8 mouse cellular contexts compared by ENCODE assay signal in genomic region chr9:48723511-48724304, GRCm38 (mm10).
A peak's percentile ranks its signal among the peaks of the same experiment; 100 is the strongest.
DNase-seq lines count a peak whose midpoint lies in the region; ATAC-seq and TF ChIP-seq lines count a peak whose summit lies in the region.

No protein-coding gene starts in this region.

- 46% methylated on average over 10 of the region's 10 CpGs for WGBS in forebrain, postnatal 0 days
- 79% methylated on average over 10 of the region's 10 CpGs for WGBS in forebrain, embryonic 11.5 days
- 32% methylated on average over 10 of the region's 10 CpGs for WGBS in heart, embryonic 10.5 days
- WGBS in lung, embryonic 16.5 days = 8% methylated on average over 10 of the region's 10 CpGs

- H3K27ac ChIP-seq in forebrain, postnatal 0 days (ENCODE audit: low read depth, low read length) = peak overlapping the region; percentile 70
- no peak overlapping the region for H3K27ac ChIP-seq in forebrain, embryonic 11.5 days (ENCODE audit: low read depth, low read length)
- H3K27ac ChIP-seq in heart, embryonic 10.5 days = peak overlapping the region; percentile 83
- peak overlapping the region; percentile 99 for H3K27ac ChIP-seq in layer of hippocampus, adult 2 months
- peak overlapping the region; percentile 97 for H3K27ac ChIP-seq in lung, embryonic 16.5 days (ENCODE audit: low read length)

- H3K36me3 ChIP-seq in forebrain, postnatal 0 days (ENCODE audit: insufficient read depth) = no peaks in the 10 kb centered on the region
- no peaks in the 10 kb centered on the region for H3K36me3 ChIP-seq in forebrain, embryonic 11.5 days (ENCODE audit: control insufficient read depth, insufficient read depth, low read length)
- H3K36me3 ChIP-seq in heart, embryonic 10.5 days = no peaks in the 10 kb centered on the region
- H3K36me3 ChIP-seq in lung, embryonic 16.5 days (ENCODE audit: control insufficient read depth, insufficient read depth, low read length) = no peaks in the 10 kb centered on the region

- no peak overlapping the region for H3K9ac ChIP-seq in forebrain, postnatal 0 days
- no peak overlapping the region for H3K9ac ChIP-seq in forebrain, embryonic 11.5 days (ENCODE audit: low read length)
- peak overlapping the region; percentile 46 for H3K9ac ChIP-seq in lung, embryonic 16.5 days (ENCODE audit: low read length)

- no peak overlapping the region for H3K4me3 ChIP-seq in forebrain, postnatal 0 days (ENCODE audit: low read depth, low read length)
- H3K4me3 ChIP-seq in forebrain, embryonic 11.5 days (ENCODE audit: low read depth, low read length) = no peak overlapping the region
- no peak overlapping the region for H3K4me3 ChIP-seq in heart, embryonic 10.5 days
- no peak overlapping the region for H3K4me3 ChIP-seq in layer of hippocampus, adult 2 months
- no peak overlapping the region for H3K4me3 ChIP-seq in lung, embryonic 16.5 days (ENCODE audit: low read length)

- no peaks in the 10 kb centered on the region for H3K9me3 ChIP-seq in forebrain, postnatal 0 days (ENCODE audit: low read length)
- H3K9me3 ChIP-seq in forebrain, embryonic 11.5 days (ENCODE audit: control insufficient read depth, low read length) = no peaks in the 10 kb centered on the region
- H3K9me3 ChIP-seq in heart, embryonic 10.5 days = no peaks in the 10 kb centered on the region
- no peaks in the 10 kb centered on the region for H3K9me3 ChIP-seq in lung, embryonic 16.5 days (ENCODE audit: control insufficient read depth, low read length)

- no peak overlapping the region for H3K4me2 ChIP-seq in forebrain, postnatal 0 days (ENCODE audit: low read depth)
- H3K4me2 ChIP-seq in forebrain, embryonic 11.5 days (ENCODE audit: low read depth, low read length, severe bottlenecking) = no peak overlapping the region
- no peak overlapping the region for H3K4me2 ChIP-seq in lung, embryonic 16.5 days (ENCODE audit: low read depth, low read length)

- DNase-seq in forebrain, postnatal 0 days = no peak
- no peak for DNase-seq in forebrain, embryonic 11.5 days (ENCODE audit: low spot score)
- DNase-seq in adrenal gland, postnatal 14 days = peak; percentile 80
- no peak for DNase-seq in heart, embryonic 10.5 days (ENCODE audit: low spot score)
- peak; percentile 66 to 81 for DNase-seq in layer of hippocampus, adult 2 months (ENCODE audit: low spot score in 2 of 2)
- peak; percentile 88 for DNase-seq in telencephalon, adult 2 months (ENCODE audit: low read depth, low spot score)
- DNase-seq in cerebellum, postnatal 4 days (ENCODE audit: low spot score in 2 of 2) = no peak

- peak; percentile 27; the same call in 1 of the 2 replicates for ATAC-seq in forebrain, postnatal 0 days
- no peak for ATAC-seq in forebrain, embryonic 11.5 days (replicated peaks; ENCODE audit: low FRiP score)
- peak; percentile 95 for ATAC-seq in lung, embryonic 16.5 days (ENCODE audit: low read depth)

- TF ChIP-seq CTCF in forebrain, postnatal 0 days (IDR thresholded peaks at IDR 0.05; ENCODE audit: low read depth) = no peak
- no peak for TF ChIP-seq CTCF in layer of hippocampus, adult 2 months (conservative IDR thresholded peaks at IDR 0.05)

- H3K27me3 ChIP-seq in forebrain, postnatal 0 days (ENCODE audit: insufficient read depth, low read length) = no peaks in the 10 kb centered on the region; the same call in 1 of the 2 replicates
- no peaks in the 10 kb centered on the region for H3K27me3 ChIP-seq in forebrain, embryonic 11.5 days (ENCODE audit: control insufficient read depth, insufficient read depth, low read length)
- 0 out of 2 replicates have a peak, but pooled peaks cover 4% of the 10 kb centered on the region for H3K27me3 ChIP-seq in heart, embryonic 10.5 days (ENCODE audit: insufficient read depth, poor library complexity, severe bottlenecking)
- no peaks in the 10 kb centered on the region for H3K27me3 ChIP-seq in lung, embryonic 16.5 days (ENCODE audit: control insufficient read depth, insufficient read depth, low read depth, low read length)

- peaks cover 18% of the 10 kb centered on the region for H3K4me1 ChIP-seq in forebrain, postnatal 0 days (ENCODE audit: insufficient read depth)
- peaks cover 9% of the 10 kb centered on the region for H3K4me1 ChIP-seq in forebrain, embryonic 11.5 days (replicated peaks; ENCODE audit: control insufficient read depth, insufficient read depth, low read length)
- peaks cover 37% of the 10 kb centered on the region for H3K4me1 ChIP-seq in heart, embryonic 10.5 days
- peaks cover 28% of the 10 kb centered on the region for H3K4me1 ChIP-seq in lung, embryonic 16.5 days (replicated peaks; ENCODE audit: control insufficient read depth, insufficient read depth, low read length)

Comparison
In these comparisons a context has a peak if more than half of its experiments do, and no peak if none do; other contexts are left out.
1. DNase-seq: peak in adrenal gland, postnatal 14 days (single experiment), layer of hippocampus, adult 2 months (2 of 2) and telencephalon, adult 2 months (single experiment); none in forebrain, postnatal 0 days (single experiment), forebrain, embryonic 11.5 days (single experiment), heart, embryonic 10.5 days (single experiment) and cerebellum, postnatal 4 days (0 of 2).